Mouse (Mus musculus): ENCODE data around the gene Tceanc2. TPM values are rescaled to one million over a fixed set of nuclear protein-coding genes. Genes with fewer than 3 reads are reported as not detected.

The Tceanc2 gene
- polyA plus RNA-seq, 1 experiment from 2014 or later, result 36.3 TPM

DNA sequence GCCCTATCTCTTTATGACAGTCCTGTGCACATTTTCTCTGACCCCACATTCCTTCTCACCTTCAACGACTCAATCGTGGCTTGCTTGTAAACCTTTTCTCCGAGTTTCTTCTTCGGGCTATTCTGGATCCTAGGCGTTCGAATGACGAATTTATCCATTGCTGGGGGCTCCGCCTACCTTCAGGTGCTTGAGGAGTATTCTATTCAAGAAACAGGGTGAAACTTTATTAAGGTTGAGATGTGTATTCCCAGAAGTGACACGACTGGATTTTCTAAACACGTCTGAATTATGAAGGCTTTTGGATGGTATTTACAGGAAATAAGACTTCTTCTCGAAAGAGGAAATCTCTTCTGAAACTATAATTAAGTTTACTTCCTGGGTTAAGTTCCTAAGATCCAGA, 1.4 kb downstream of the Tceanc2 start:
- Histone ChIP-seq H3K9me3 (replicated peaks) (no peaks in the 10 kb centered on the region), H3K9ac (replicated peaks) (peak overlapping the region; percentile 87), H3K27ac (replicated peaks) (peak overlapping the region; percentile 99), H3K4me3 (replicated peaks) (peak overlapping the region; percentile 99), H3K4me2 (peak overlapping the region; percentile 77), H3K36me3 (peaks cover 9% of the 10 kb centered on the region; the same call in 1 of the 2 replicates), H3K4me1 (peaks cover 40% of the 10 kb centered on the region), H3K27me3 (replicated peaks) (no peaks in the 10 kb centered on the region)
- 49% methylated on average over 11 of the region's 11 CpGs for WGBS
- no peak for ATAC-seq (ENCODE audit: low FRiP score)

DNA sequence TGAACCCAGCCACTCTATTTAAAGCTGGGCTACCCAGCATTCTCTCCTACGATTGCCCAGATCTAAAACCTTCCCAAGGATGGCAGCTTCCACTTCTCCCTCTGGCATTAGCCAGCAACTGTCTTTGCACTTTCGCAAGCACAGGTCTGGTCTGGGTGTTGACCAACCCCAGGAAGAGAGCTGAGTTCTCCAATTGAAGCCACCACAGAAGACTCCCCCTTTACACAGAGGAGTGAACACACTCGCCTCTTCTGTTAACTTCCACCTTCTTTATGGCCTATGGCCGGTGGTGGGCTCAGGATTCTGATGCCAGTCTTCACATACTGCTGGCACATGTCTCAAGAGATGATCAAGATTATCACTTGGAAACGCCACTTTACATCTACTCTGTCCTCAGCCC, 11.1 kb downstream of the Tceanc2 start:
- H3K27ac ChIP-seq (replicated peaks), result no peak overlapping the region
- H3K4me3 ChIP-seq (replicated peaks), result no peak overlapping the region
- peaks cover 8% of the 10 kb centered on the region; the same call in 1 of the 2 replicates for H3K4me1 ChIP-seq
- peaks cover 21% of the 10 kb centered on the region; the same call in 1 of the 2 replicates for H3K36me3 ChIP-seq
- H3K9me3 ChIP-seq (replicated peaks), result no peaks in the 10 kb centered on the region
- no peak overlapping the region for H3K9ac ChIP-seq (replicated peaks)
- 88% methylated on average over 5 of the region's 5 CpGs for WGBS
- no peaks in the 10 kb centered on the region for H3K27me3 ChIP-seq (replicated peaks)
- no peak overlapping the region for H3K4me2 ChIP-seq
- no peak for ATAC-seq (ENCODE audit: low FRiP score)

GRCm38 (mm10) chr4:107166700-107167099, 12.2 kb downstream of the Tceanc2 start:
- no peak overlapping the region for H3K4me3 ChIP-seq (replicated peaks)
- peaks cover 8% of the 10 kb centered on the region; the same call in 1 of the 2 replicates for H3K4me1 ChIP-seq
- H3K27ac ChIP-seq (replicated peaks), result no peak overlapping the region
- no peak for ATAC-seq (ENCODE audit: low FRiP score)
- no peak overlapping the region for H3K9ac ChIP-seq (replicated peaks)
- no peak overlapping the region for H3K4me2 ChIP-seq
- H3K27me3 ChIP-seq (replicated peaks), result no peaks in the 10 kb centered on the region
- no peaks in the 10 kb centered on the region for H3K9me3 ChIP-seq (replicated peaks)
- 74% methylated on average over 5 of the region's 5 CpGs for WGBS
- peaks cover 15% of the 10 kb centered on the region; the same call in 1 of the 2 replicates for H3K36me3 ChIP-seq

DNA sequence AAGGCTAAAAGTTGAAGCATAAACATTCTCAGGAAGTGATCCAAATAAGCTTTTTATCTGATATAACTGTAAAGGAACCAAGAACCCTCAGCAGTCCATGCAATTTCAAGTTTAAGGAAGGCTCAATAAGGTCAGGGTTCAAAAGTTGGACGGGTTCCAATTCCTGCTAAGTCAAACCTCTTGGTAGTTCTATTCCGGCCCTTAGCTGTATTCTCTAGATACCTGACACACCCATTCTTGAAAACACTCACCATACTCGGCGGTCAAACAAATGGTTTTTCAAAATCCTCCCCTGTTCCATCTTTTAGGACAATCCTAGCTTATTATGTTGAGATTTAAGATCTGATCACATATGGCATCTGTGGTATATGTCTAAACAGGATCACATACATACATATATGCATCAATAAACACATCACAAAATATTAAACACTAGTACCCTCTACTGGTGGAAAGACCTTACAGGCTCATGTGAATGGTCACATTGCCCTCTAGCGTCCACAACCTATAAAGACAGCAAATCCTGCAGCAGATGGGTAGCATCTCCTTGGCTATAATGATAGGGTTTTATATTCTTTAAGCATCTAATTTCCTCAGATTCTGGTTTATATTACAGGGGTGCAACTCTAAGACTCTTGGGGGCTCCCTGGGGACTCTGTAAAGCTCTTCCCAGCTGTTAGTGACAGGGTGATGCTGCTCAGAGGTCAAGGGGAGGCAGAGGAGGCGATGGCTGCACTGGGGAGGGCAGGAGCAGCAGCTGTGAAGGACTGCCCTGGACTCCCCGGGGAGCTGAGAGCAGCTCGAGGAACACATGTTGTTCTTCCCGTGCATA, 14.9 kb downstream of the Tceanc2 start:
- no peak overlapping the region for H3K9ac ChIP-seq (replicated peaks)
- peak; percentile 65 for ATAC-seq (ENCODE audit: low FRiP score)

DNA sequence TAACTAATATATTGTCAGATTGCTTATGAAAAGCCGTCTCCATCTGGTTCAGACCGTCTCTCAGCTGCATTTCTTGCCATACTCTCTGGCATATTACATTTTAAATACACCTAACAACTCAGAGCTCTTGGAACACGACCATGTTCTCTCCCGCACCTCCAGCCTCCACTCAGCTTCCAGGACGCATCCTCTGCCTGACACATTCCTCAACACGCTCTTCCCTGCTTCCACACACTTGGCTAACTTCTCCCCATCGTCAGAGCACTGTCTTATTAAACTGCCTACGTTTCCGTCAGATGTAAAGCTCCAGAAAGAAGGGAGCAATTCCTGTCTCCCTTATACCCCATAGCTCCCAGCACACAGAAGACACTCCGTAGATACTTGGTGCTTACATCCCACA, 15.6 kb downstream of the Tceanc2 start:
- H3K4me2 ChIP-seq, result no peak overlapping the region
- peaks cover 16% of the 10 kb centered on the region; the same call in 1 of the 2 replicates for H3K36me3 ChIP-seq
- no peak overlapping the region for H3K9ac ChIP-seq (replicated peaks)
- no peaks in the 10 kb centered on the region for H3K27me3 ChIP-seq (replicated peaks)
- peaks cover 8% of the 10 kb centered on the region; the same call in 1 of the 2 replicates for H3K4me1 ChIP-seq
- WGBS, result 88% methylated on average over 10 of the region's 10 CpGs
- H3K9me3 ChIP-seq (replicated peaks), result no peaks in the 10 kb centered on the region
- no peak for ATAC-seq (ENCODE audit: low FRiP score)
- no peak overlapping the region for H3K4me3 ChIP-seq (replicated peaks)
- H3K27ac ChIP-seq (replicated peaks), result no peak overlapping the region

More for the DNA sequence above, 14.9 kb downstream of the Tceanc2 start:
- Histone ChIP-seq H3K27ac (replicated peaks) (0 out of 2 replicates have a peak overlapping the region, but pooled peaks have one; percentile 29), H3K9me3 (replicated peaks) (no peaks in the 10 kb centered on the region), H3K4me3 (replicated peaks) (no peak overlapping the region), H3K4me1 (peaks cover 8% of the 10 kb centered on the region; the same call in 1 of the 2 replicates), H3K27me3 (replicated peaks) (no peaks in the 10 kb centered on the region), H3K36me3 (peaks cover 16% of the 10 kb centered on the region; the same call in 1 of the 2 replicates), H3K4me2 (no peak overlapping the region)
- WGBS, result 37% methylated on average over 9 of the region's 9 CpGs

DNA sequence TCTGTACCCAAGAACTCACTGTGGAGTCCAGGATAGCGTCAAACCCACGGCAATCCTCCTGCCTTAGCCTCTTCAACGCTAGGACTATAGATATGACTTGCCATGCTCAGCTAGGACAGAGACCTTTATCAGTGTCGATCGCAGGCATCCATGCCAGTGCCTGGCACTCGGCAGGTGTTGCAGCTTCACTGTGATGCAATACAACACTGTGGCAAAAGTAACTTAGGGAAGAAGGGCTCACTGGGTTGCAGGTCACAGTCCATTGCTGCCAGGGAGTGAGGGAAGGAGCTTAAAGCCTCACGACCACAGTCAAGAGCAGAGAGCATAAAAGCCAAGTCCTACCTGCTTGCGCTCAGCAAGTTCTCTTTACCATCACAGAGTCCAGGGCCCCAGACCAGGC, 18.7 kb downstream of the Tceanc2 start:
- ATAC-seq (ENCODE audit: low FRiP score), result no peak
- H3K4me3 ChIP-seq (replicated peaks), result no peak overlapping the region
- H3K27ac ChIP-seq (replicated peaks), result no peak overlapping the region
- 0 out of 2 replicates have a peak, but pooled peaks cover 13% of the 10 kb centered on the region for H3K36me3 ChIP-seq
- no peak overlapping the region for H3K9ac ChIP-seq (replicated peaks)
- 95% methylated on average over 8 of the region's 8 CpGs for WGBS
- no peaks in the 10 kb centered on the region for H3K27me3 ChIP-seq (replicated peaks)
- no peak overlapping the region for H3K4me2 ChIP-seq
- H3K9me3 ChIP-seq (replicated peaks), result no peaks in the 10 kb centered on the region
- peaks cover 8% of the 10 kb centered on the region; the same call in 1 of the 2 replicates for H3K4me1 ChIP-seq

GRCm38 (mm10) chr4:107159166-107159773, 19.6 kb downstream of the Tceanc2 start:
- WGBS, result 92% methylated on average over 11 of the region's 11 CpGs
- Histone ChIP-seq H3K4me1 (peaks cover 5% of the 10 kb centered on the region; the same call in 1 of the 2 replicates), H3K27ac (replicated peaks) (no peak overlapping the region), H3K9me3 (replicated peaks) (no peaks in the 10 kb centered on the region), H3K4me2 (no peak overlapping the region), H3K9ac (replicated peaks) (no peak overlapping the region), H3K27me3 (replicated peaks) (no peaks in the 10 kb centered on the region), H3K36me3 (0 out of 2 replicates have a peak, but pooled peaks cover 8% of the 10 kb centered on the region), H3K4me3 (replicated peaks) (no peak overlapping the region)
- ATAC-seq (ENCODE audit: low FRiP score), result no peak

- H3K27me3 ChIP-seq (replicated peaks), result no peaks in the 10 kb centered on the region
- no peak overlapping the region for H3K27ac ChIP-seq (replicated peaks)
- no peaks in the 10 kb centered on the region for H3K9me3 ChIP-seq (replicated peaks)
- H3K9ac ChIP-seq (replicated peaks), result no peak overlapping the region
- no peaks in the 10 kb centered on the region for H3K4me1 ChIP-seq
- H3K4me3 ChIP-seq (replicated peaks), result no peak overlapping the region
- ATAC-seq (ENCODE audit: low FRiP score), result no peak
- 88% methylated on average over 4 of the region's 4 CpGs for WGBS
- no peak overlapping the region for H3K4me2 ChIP-seq
- 0 out of 2 replicates have a peak, but pooled peaks cover 8% of the 10 kb centered on the region for H3K36me3 ChIP-seq
Observed at GRCm38 (mm10) chr4:107156983-107157401, 21.9 kb downstream of the Tceanc2 start.

DNA sequence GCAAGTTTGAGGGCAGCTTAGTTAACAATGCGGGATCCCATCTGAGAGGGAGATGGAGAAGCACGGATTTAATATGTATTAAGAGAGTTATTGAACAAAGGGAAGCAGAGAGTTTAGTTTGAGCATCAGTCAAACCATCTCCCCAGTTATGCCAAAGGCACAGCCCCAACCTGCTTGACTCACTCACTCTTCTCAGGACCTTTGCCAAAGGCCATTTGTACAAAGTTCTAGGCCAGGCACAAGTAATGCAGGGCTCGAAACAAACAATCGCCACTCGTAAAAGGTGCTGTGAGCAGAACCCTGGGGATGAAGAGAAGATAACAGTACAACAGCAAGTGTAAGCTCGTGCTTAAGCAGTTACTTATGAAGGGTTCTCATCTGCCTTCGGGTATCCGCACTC, 26.3 kb downstream of the Tceanc2 start:
- Histone ChIP-seq H3K9ac (replicated peaks) (no peak overlapping the region), H3K4me1 (no peaks in the 10 kb centered on the region), H3K27ac (replicated peaks) (no peak overlapping the region), H3K36me3 (0 out of 2 replicates have a peak, but pooled peaks cover 4% of the 10 kb centered on the region), H3K27me3 (replicated peaks) (no peaks in the 10 kb centered on the region), H3K4me2 (no peak overlapping the region), H3K9me3 (replicated peaks) (no peaks in the 10 kb centered on the region), H3K4me3 (replicated peaks) (no peak overlapping the region)
- 83% methylated on average over 8 of the region's 8 CpGs for WGBS
- ATAC-seq (ENCODE audit: low FRiP score), result no peak

DNA sequence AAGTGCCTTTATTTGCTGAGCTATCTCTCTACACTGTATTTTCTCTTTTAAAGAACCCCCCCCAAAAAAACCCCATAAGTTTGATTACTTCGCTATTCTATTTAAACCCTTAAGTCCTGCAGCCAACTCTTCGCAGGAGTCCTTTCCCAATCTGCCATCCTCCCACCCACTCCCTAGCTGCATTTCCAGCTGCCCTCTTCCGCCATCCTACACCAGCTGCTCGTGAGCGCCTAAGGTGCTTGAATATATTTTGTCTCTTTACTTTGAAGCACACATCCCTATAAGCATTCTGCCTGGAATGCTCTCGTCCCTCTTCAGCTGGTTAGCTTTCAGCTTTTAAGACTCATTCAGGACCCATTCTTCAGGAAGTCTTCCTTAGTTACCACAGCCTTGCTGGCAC, 27.9 kb downstream of the Tceanc2 start:
- Histone ChIP-seq H3K36me3 (peaks cover 13% of the 10 kb centered on the region), H3K9me3 (replicated peaks) (no peaks in the 10 kb centered on the region), H3K27ac (replicated peaks) (no peak overlapping the region), H3K27me3 (replicated peaks) (no peaks in the 10 kb centered on the region), H3K4me2 (no peak overlapping the region), H3K9ac (replicated peaks) (no peak overlapping the region), H3K4me1 (no peaks in the 10 kb centered on the region), H3K4me3 (replicated peaks) (no peak overlapping the region)
- WGBS, result 79% methylated on average over 6 of the region's 6 CpGs
- no peak for ATAC-seq (ENCODE audit: low FRiP score)

DNA sequence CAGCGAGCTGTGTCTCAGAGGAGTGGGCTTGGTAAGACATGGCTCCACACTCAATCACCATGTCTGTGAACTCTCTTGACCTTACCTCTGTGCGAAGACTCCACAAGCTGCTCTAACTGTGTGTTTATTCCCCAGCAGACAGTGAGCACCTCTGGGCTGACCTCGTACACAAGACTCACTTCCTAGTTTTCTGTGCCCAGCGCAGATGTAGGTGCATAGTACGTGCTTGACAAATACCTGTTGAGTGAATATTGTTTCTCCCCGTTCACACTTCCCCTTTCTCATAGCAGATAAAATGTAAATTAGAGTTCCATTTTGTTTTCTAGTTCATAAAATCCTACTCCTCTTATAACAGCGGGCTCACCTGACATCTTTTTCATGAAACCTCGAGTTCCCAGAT, 35.4 kb downstream of the Tceanc2 start:
- H3K27ac ChIP-seq (replicated peaks), result no peak overlapping the region
- H3K9ac ChIP-seq (replicated peaks), result no peak overlapping the region
- no peaks in the 10 kb centered on the region for H3K27me3 ChIP-seq (replicated peaks)
- peaks cover 29% of the 10 kb centered on the region for H3K4me1 ChIP-seq
- ATAC-seq (ENCODE audit: low FRiP score), result no peak
- no peaks in the 10 kb centered on the region for H3K9me3 ChIP-seq (replicated peaks)
- peaks cover 10% of the 10 kb centered on the region for H3K36me3 ChIP-seq
- H3K4me2 ChIP-seq, result no peak overlapping the region
- WGBS, result 88% methylated on average over 8 of the region's 8 CpGs
- H3K4me3 ChIP-seq (replicated peaks), result no peak overlapping the region
